Mouse (Mus musculus): ENCODE data around the gene Mrps23. TPM values are rescaled to one million over a fixed set of nuclear protein-coding genes. Genes with fewer than 3 reads are reported as not detected.
"Not testable (repeated sequence)": the region's sequence is repeated elsewhere in the genome, so short reads cannot be mapped to it uniquely, and the experiment has no call there.

Gene Mrps23
- polyA plus RNA-seq, 1 experiment from 2014 or later, result 54.1 TPM

GRCm38 (mm10) chr11:88201172-88201571, 3.0 kb upstream of the Mrps23 start:
- TF ChIP-seq CTCF (IDR thresholded peaks at IDR 0.05; ENCODE audit: low read depth), result no peak
- Histone ChIP-seq H3K27ac (ENCODE audit: low read depth, low read length) (no peak overlapping the region), H3K4me2 (replicated peaks; ENCODE audit: low read depth) (no peak overlapping the region), H3K4me1 (replicated peaks; ENCODE audit: control insufficient read depth, insufficient read depth, low read length) (peaks cover 12% of the 10 kb centered on the region), H3K4me3 (ENCODE audit: low read depth, low read length) (no peak overlapping the region), H3K9ac (ENCODE audit: low read depth, low read length) (no peak overlapping the region), H3K36me3 (ENCODE audit: control insufficient read depth, insufficient read depth) (no peaks in the 10 kb centered on the region), H3K27me3 (replicated peaks; ENCODE audit: control insufficient read depth, insufficient read depth, low read length) (no peaks in the 10 kb centered on the region), H3K9me3 (ENCODE audit: control insufficient read depth) (no peaks in the 10 kb centered on the region)
- WGBS, result 71% methylated on average over 2 of the region's 2 CpGs
- ATAC-seq, result 0 out of 2 replicates have a peak, but pooled peaks have one; percentile 13

DNA sequence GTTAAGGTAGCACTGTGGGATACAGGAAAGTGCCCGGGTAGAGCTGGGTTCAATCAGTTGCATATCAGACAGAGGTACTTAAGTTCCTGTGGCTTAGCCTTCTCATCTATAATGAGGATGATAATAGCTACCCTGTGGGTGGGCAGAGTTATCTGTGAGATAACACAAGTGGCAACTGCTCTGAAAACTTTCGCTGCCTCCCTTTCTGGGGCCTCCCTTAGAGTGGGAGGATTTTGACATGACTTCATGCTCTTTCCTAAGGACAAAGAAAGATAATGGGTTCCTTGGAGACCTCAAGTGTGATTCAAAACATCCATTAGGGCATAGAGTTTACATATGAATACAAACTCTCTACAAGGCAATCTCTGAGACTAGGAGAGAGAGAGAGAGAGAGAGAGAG, 2.1 kb upstream of the Mrps23 start:
- no peak overlapping the region for H3K4me3 ChIP-seq (ENCODE audit: low read depth, low read length)
- peaks cover 12% of the 10 kb centered on the region for H3K4me1 ChIP-seq (replicated peaks; ENCODE audit: control insufficient read depth, insufficient read depth, low read length)
- WGBS, result 29% methylated on average over 2 of the region's 2 CpGs
- H3K27ac ChIP-seq (ENCODE audit: low read depth, low read length), result no peak overlapping the region
- TF ChIP-seq CTCF (IDR thresholded peaks at IDR 0.05; ENCODE audit: low read depth), result no peak
- ATAC-seq, result no peak
- H3K9ac ChIP-seq (ENCODE audit: low read depth, low read length), result no peak overlapping the region
- no peaks in the 10 kb centered on the region for H3K36me3 ChIP-seq (ENCODE audit: control insufficient read depth, insufficient read depth)
- no peaks in the 10 kb centered on the region for H3K27me3 ChIP-seq (replicated peaks; ENCODE audit: control insufficient read depth, insufficient read depth, low read length)
- H3K4me2 ChIP-seq (replicated peaks; ENCODE audit: low read depth), result no peak overlapping the region
- no peaks in the 10 kb centered on the region for H3K9me3 ChIP-seq (ENCODE audit: control insufficient read depth)

- H3K36me3 ChIP-seq (ENCODE audit: control insufficient read depth, insufficient read depth), result 0 out of 2 replicates have a peak, but pooled peaks cover 4% of the 10 kb centered on the region
- WGBS, result 26% methylated on average over 30 of the region's 30 CpGs
- no peaks in the 10 kb centered on the region for H3K27me3 ChIP-seq (replicated peaks; ENCODE audit: control insufficient read depth, insufficient read depth, low read length)
- no peak for TF ChIP-seq CTCF (IDR thresholded peaks at IDR 0.05; ENCODE audit: low read depth)
- H3K4me3 ChIP-seq (ENCODE audit: low read depth, low read length), result peak overlapping the region; percentile 85
- peaks cover 10% of the 10 kb centered on the region for H3K4me1 ChIP-seq (replicated peaks; ENCODE audit: control insufficient read depth, insufficient read depth, low read length)
- H3K27ac ChIP-seq (ENCODE audit: low read depth, low read length), result peak overlapping the region; percentile 89
- H3K9ac ChIP-seq (ENCODE audit: low read depth, low read length), result peak overlapping the region; percentile 70
- H3K9me3 ChIP-seq (ENCODE audit: control insufficient read depth), result no peaks in the 10 kb centered on the region
- H3K4me2 ChIP-seq (replicated peaks; ENCODE audit: low read depth), result peak overlapping the region; percentile 84
- peak; percentile 18 for ATAC-seq
These were observed 593 bp downstream of the Mrps23 start for GRCm38 (mm10) chr11:88204593-88205368.

GRCm38 (mm10) chr11:88206576-88206975, 2.4 kb downstream of the Mrps23 start:
- H3K4me2 ChIP-seq (replicated peaks; ENCODE audit: low read depth); H3K9me3 ChIP-seq (ENCODE audit: control insufficient read depth); H3K4me1 ChIP-seq (replicated peaks; ENCODE audit: control insufficient read depth, insufficient read depth, low read length); H3K9ac ChIP-seq (ENCODE audit: low read depth, low read length); H3K27ac ChIP-seq (ENCODE audit: low read depth, low read length); ATAC-seq; H3K4me3 ChIP-seq (ENCODE audit: low read depth, low read length); H3K27me3 ChIP-seq (replicated peaks; ENCODE audit: control insufficient read depth, insufficient read depth, low read length): not testable (repeated sequence)
- 79% methylated on average over 8 of the region's 8 CpGs for whole genome bisulfite sequencing
- peak; percentile 59 for TF ChIP-seq CTCF (IDR thresholded peaks at IDR 0.05; ENCODE audit: low read depth)
- H3K36me3 ChIP-seq (ENCODE audit: control insufficient read depth, insufficient read depth), result peaks cover 22% of the 10 kb centered on the region

DNA sequence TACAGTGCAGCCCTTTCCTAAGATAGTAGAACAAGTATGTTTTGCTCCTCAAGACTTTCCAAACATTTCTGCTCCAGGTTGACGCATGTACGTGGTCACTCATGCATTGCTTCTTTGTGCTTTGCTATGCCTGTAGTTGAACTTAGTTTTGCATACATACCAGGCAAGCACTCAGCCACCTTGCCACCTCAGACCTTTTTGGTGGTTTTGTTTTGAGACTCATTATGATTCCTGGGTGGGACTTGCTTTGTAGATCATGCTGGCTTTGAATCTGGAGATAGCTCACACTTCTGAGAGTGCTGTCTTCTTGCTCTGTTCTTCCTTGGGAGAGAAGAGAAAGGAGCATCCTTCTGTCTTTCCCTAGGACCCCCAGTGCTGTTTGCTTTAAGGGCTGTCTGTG, 3.5 kb downstream of the Mrps23 start:
- 93% methylated on average over 2 of the region's 2 CpGs for WGBS
- no peak for ATAC-seq
- H3K4me2 ChIP-seq (replicated peaks; ENCODE audit: low read depth), result no peak overlapping the region
- no peak overlapping the region for H3K27ac ChIP-seq (ENCODE audit: low read depth, low read length)
- no peaks in the 10 kb centered on the region for H3K27me3 ChIP-seq (replicated peaks; ENCODE audit: control insufficient read depth, insufficient read depth, low read length)
- no peak overlapping the region for H3K4me3 ChIP-seq (ENCODE audit: low read depth, low read length)
- no peak for TF ChIP-seq CTCF (IDR thresholded peaks at IDR 0.05; ENCODE audit: low read depth)
- peaks cover 25% of the 10 kb centered on the region for H3K36me3 ChIP-seq (ENCODE audit: control insufficient read depth, insufficient read depth)
- H3K9ac ChIP-seq (ENCODE audit: low read depth, low read length), result no peak overlapping the region
- H3K9me3 ChIP-seq (ENCODE audit: control insufficient read depth), result no peaks in the 10 kb centered on the region
- peaks cover 6% of the 10 kb centered on the region; the same call in 1 of the 2 replicates for H3K4me1 ChIP-seq (replicated peaks; ENCODE audit: control insufficient read depth, insufficient read depth, low read length)

- H3K27ac ChIP-seq (ENCODE audit: low read depth, low read length), result no peak overlapping the region
- H3K9me3 ChIP-seq (ENCODE audit: control insufficient read depth), result no peaks in the 10 kb centered on the region
- no peak; the same call in 1 of the 2 replicates for ATAC-seq
- H3K4me1 ChIP-seq (replicated peaks; ENCODE audit: control insufficient read depth, insufficient read depth, low read length), result no peaks in the 10 kb centered on the region
- no peaks in the 10 kb centered on the region for H3K27me3 ChIP-seq (replicated peaks; ENCODE audit: control insufficient read depth, insufficient read depth, low read length)
- no peak overlapping the region for H3K9ac ChIP-seq (ENCODE audit: low read depth, low read length)
- WGBS, result 84% methylated on average over 5 of the region's 5 CpGs
- no peak overlapping the region for H3K4me3 ChIP-seq (ENCODE audit: low read depth, low read length)
- H3K36me3 ChIP-seq (ENCODE audit: control insufficient read depth, insufficient read depth), result peaks cover 25% of the 10 kb centered on the region
- H3K4me2 ChIP-seq (replicated peaks; ENCODE audit: low read depth), result no peak overlapping the region
- peak; percentile 18; the same call in 1 of the 2 replicates for TF ChIP-seq CTCF (IDR thresholded peaks at IDR 0.05; ENCODE audit: low read depth)
These were observed 7.8 kb downstream of the Mrps23 start for GRCm38 (mm10) chr11:88211824-88212582.
